Mouse (Mus musculus) spleen, embryonic (tissue): Measurements from ENCODE around the gene Dixdc1.

Experiments
- CTCF ChIA-PET: fragments of 350-600 bp; sonication (Branson Sonifier 250); formaldehyde crosslinking; loops from one replicate; lab custom pipeline; 2022; lab: Charles Lee

The Dixdc1 gene

GRCm38 (mm10) chr9:50738914-50739870 is at the start of gene Dixdc1:
Gene Dixdc1, minus strand, starts transcription at chr9:50739517.
- CTCF ChIA-PET, result interaction anchor here (0.5 kb wide), 1 partner anchor 30 kb away, joined by 3 read pairs; no protein-coding TSS in a partner anchor

GRCm38 (mm10) chr9:50782155-50782554 is 42.8 kb upstream of the Dixdc1 start:
- CTCF ChIA-PET, result interaction anchor here (0.9 kb wide), 1 partner anchor 35 kb away, joined by 4 read pairs; no protein-coding TSS in a partner anchor

GRCm38 (mm10) chr9:50776162-50776760 is 36.9 kb upstream of the Dixdc1 start:
- CTCF ChIA-PET, result no interaction called here

- CTCF ChIA-PET, result no interaction called here
Observed at GRCm38 (mm10) chr9:50775662-50776126, 36.4 kb upstream of the Dixdc1 start.

- CTCF ChIA-PET, result interaction anchor here (0.6 kb wide), 6 partner anchors 11 to 328 kb away, joined by 3 to 7 read pairs (median 4); no protein-coding TSS in a partner anchor
Observed at GRCm38 (mm10) chr9:50774991-50775612, 35.8 kb upstream of the Dixdc1 start, which contains the start of the genes Alg9 and 1110032A03Rik. Gene Alg9, plus strand, starts transcription at chr9:50775019. Gene 1110032A03Rik, minus strand, starts transcription at chr9:50775520.

- CTCF ChIA-PET, result interaction anchor here (0.5 to 1.3 kb wide), 4 partner anchors 10 to 1527 kb away, joined by 3 to 11 read pairs (median 4); no protein-coding TSS in a partner anchor
Observed at GRCm38 (mm10) chr9:50774026-50774462, 34.7 kb upstream of the Dixdc1 start.

- CTCF ChIA-PET, result no interaction called here
Observed at GRCm38 (mm10) chr9:50770011-50770410, 30.7 kb upstream of the Dixdc1 start.

- CTCF ChIA-PET, result no interaction called here
Observed at GRCm38 (mm10) chr9:50768107-50769002, 29.0 kb upstream of the Dixdc1 start, which contains the start of gene Fdxacb1. Gene Fdxacb1, plus strand, starts transcription at chr9:50768236.

- CTCF ChIA-PET, result interaction anchor here (0.5 to 0.7 kb wide), 2 partner anchors 47 to 82 kb away, joined by 3 to 6 read pairs; no protein-coding TSS in a partner anchor
Observed at GRCm38 (mm10) chr9:50767531-50768106, 28.3 kb upstream of the Dixdc1 start.

GRCm38 (mm10) chr9:50763331-50763730 is 24.0 kb upstream of the Dixdc1 start:
- CTCF ChIA-PET, result interaction anchor here (0.6 kb wide), 1 partner anchor 43 kb away, joined by 3 read pairs; no protein-coding TSS in a partner anchor

- CTCF ChIA-PET, result no interaction called here
Observed at GRCm38 (mm10) chr9:50761520-50762243, 22.4 kb upstream of the Dixdc1 start.

- CTCF ChIA-PET, result no interaction called here
Observed at GRCm38 (mm10) chr9:50756711-50757110, 17.4 kb upstream of the Dixdc1 start.

GRCm38 (mm10) chr9:50753947-50754346 is 14.6 kb upstream of the Dixdc1 start:
- CTCF ChIA-PET, result no interaction called here

- CTCF ChIA-PET, result no interaction called here
Observed at GRCm38 (mm10) chr9:50752784-50753615, 13.7 kb upstream of the Dixdc1 start.

- CTCF ChIA-PET, result no interaction called here
Observed at GRCm38 (mm10) chr9:50752054-50752602, 12.8 kb upstream of the Dixdc1 start, which contains the start of gene Hspb2. Gene Hspb2, minus strand, starts transcription at chr9:50752354.

GRCm38 (mm10) chr9:50751323-50751722 is 12.0 kb upstream of the Dixdc1 start, which contains the start of gene Cryab:
Gene Cryab, plus strand, starts transcription at chr9:50751325.
- CTCF ChIA-PET, result no interaction called here

GRCm38 (mm10) chr9:50750706-50751105 is 11.4 kb upstream of the Dixdc1 start:
- CTCF ChIA-PET, result no interaction called here

- CTCF ChIA-PET, result no interaction called here
Observed at GRCm38 (mm10) chr9:50746214-50746677, 6.9 kb upstream of the Dixdc1 start, which contains the start of gene 2310030G06Rik. Gene 2310030G06Rik, minus strand, starts transcription at chr9:50746536.
